Mouse (Mus musculus): ENCODE results near the gene Mbtps1. TPM values are rescaled to one million over a fixed set of nuclear protein-coding genes. Genes with fewer than 3 reads are reported as not detected.
A peak's percentile ranks its signal among the peaks of the same experiment; 100 is the strongest.

Gene Mbtps1
- total and polyA plus RNA-seq, 2 experiments from 2014 or later, result 45.5 to 68.8 TPM

GRCm38 (mm10) chr8:119568251-119568650 is 9.7 kb upstream of the Mbtps1 start:
- DNase-seq (ENCODE audit: low spot score) (no peak), ATAC-seq (ENCODE audit: low FRiP score) (no peak)
- peaks cover 44% of the 10 kb centered on the region for H3K36me3 ChIP-seq (ENCODE audit: insufficient read depth, low read length)
- no peaks in the 10 kb centered on the region for H3K27me3 ChIP-seq (ENCODE audit: insufficient read depth, low read length)
- no peak overlapping the region for H3K4me2 ChIP-seq (ENCODE audit: low read depth, low read length, poor library complexity, severe bottlenecking)
- no peak for TF ChIP-seq CTCF (IDR thresholded peaks at IDR 0.05)
- no peak overlapping the region for H3K27ac ChIP-seq (ENCODE audit: low read depth, low read length)
- H3K4me1 ChIP-seq (ENCODE audit: insufficient read depth, low read length), result peaks cover 2% of the 10 kb centered on the region; the same call in 1 of the 2 replicates
- no peaks in the 10 kb centered on the region for H3K9me3 ChIP-seq (ENCODE audit: low read length)
- WGBS, result 92% methylated on average over 9 of the region's 9 CpGs
- H3K4me3 ChIP-seq (ENCODE audit: low read depth, low read length), result no peak overlapping the region
- H3K9ac ChIP-seq (replicated peaks; ENCODE audit: low read length, poor library complexity, severe bottlenecking), result no peak overlapping the region

- DNase-seq (ENCODE audit: low spot score) (no peak), ATAC-seq (ENCODE audit: low FRiP score) (no peak)
- Histone ChIP-seq H3K4me3 (ENCODE audit: low read depth, low read length) (no peak overlapping the region), H3K4me2 (ENCODE audit: low read depth, low read length, poor library complexity, severe bottlenecking) (no peak overlapping the region), H3K9me3 (ENCODE audit: low read length) (no peaks in the 10 kb centered on the region), H3K27ac (ENCODE audit: low read depth, low read length) (no peak overlapping the region), H3K36me3 (ENCODE audit: insufficient read depth, low read length) (peaks cover 61% of the 10 kb centered on the region), H3K27me3 (ENCODE audit: insufficient read depth, low read length) (no peaks in the 10 kb centered on the region), H3K9ac (replicated peaks; ENCODE audit: low read length, poor library complexity, severe bottlenecking) (no peak overlapping the region), H3K4me1 (ENCODE audit: insufficient read depth, low read length) (no peaks in the 10 kb centered on the region)
- no peak for TF ChIP-seq CTCF (IDR thresholded peaks at IDR 0.05)
- 82% methylated on average over 11 of the region's 11 CpGs for WGBS
Measured at GRCm38 (mm10) chr8:119566367-119566766, 7.8 kb upstream of the Mbtps1 start.

DNA sequence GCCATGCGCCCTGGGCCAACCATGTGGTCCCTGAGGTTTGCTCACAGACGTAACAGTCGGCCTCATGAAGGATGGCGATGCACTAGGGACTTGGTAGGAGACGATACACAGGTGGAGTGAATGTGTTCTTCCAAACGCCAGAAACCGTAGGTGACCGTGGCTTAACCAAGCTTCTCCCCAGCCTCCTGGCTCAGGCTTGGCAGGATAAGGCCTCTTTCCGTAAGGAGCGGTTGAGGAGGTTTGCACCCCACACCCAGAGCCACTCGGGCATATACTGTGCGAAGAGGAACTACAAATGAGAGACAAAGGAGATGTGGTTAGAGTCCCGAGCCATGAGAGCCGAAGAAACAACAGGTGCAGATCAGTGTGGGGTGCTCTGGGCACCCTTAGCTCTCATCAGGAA is 5.3 kb upstream of the Mbtps1 start:
- TF ChIP-seq CTCF (IDR thresholded peaks at IDR 0.05), result no peak
- Histone ChIP-seq H3K36me3 (ENCODE audit: insufficient read depth, low read length) (peaks cover 61% of the 10 kb centered on the region), H3K9ac (replicated peaks; ENCODE audit: low read length, poor library complexity, severe bottlenecking) (no peak overlapping the region), H3K27ac (ENCODE audit: low read depth, low read length) (no peak overlapping the region), H3K27me3 (ENCODE audit: insufficient read depth, low read length) (no peaks in the 10 kb centered on the region), H3K9me3 (ENCODE audit: low read length) (no peaks in the 10 kb centered on the region), H3K4me1 (ENCODE audit: insufficient read depth, low read length) (peaks cover 4% of the 10 kb centered on the region; the same call in 1 of the 2 replicates), H3K4me2 (ENCODE audit: low read depth, low read length, poor library complexity, severe bottlenecking) (no peak overlapping the region), H3K4me3 (ENCODE audit: low read depth, low read length) (no peak overlapping the region)
- no peak for DNase-seq (ENCODE audit: low spot score)
- ATAC-seq (ENCODE audit: low FRiP score), result no peak
- 94% methylated on average over 14 of the region's 14 CpGs for WGBS

GRCm38 (mm10) chr8:119559402-119559720 is 826 bp upstream of the Mbtps1 start:
- Histone ChIP-seq H3K36me3 (ENCODE audit: insufficient read depth, low read length) (peaks cover 31% of the 10 kb centered on the region), H3K4me1 (ENCODE audit: insufficient read depth, low read length) (peaks cover 6% of the 10 kb centered on the region; the same call in 1 of the 2 replicates), H3K9me3 (ENCODE audit: low read length) (no peaks in the 10 kb centered on the region), H3K27ac (ENCODE audit: low read depth, low read length) (peak overlapping the region; percentile 80; the same call in 1 of the 2 replicates), H3K27me3 (ENCODE audit: insufficient read depth, low read length) (no peaks in the 10 kb centered on the region), H3K9ac (replicated peaks; ENCODE audit: low read length, poor library complexity, severe bottlenecking) (peak overlapping the region; percentile 62), H3K4me3 (ENCODE audit: low read depth, low read length) (peak overlapping the region; percentile 79; the same call in 1 of the 2 replicates), H3K4me2 (ENCODE audit: low read depth, low read length, poor library complexity, severe bottlenecking) (peak overlapping the region; percentile 86; the same call in 1 of the 2 replicates)
- no peak for TF ChIP-seq CTCF (IDR thresholded peaks at IDR 0.05)
- DNase-seq (ENCODE audit: low spot score) (no peak), ATAC-seq (ENCODE audit: low FRiP score) (no peak)
- 89% methylated on average over 6 of the region's 6 CpGs for WGBS

DNA sequence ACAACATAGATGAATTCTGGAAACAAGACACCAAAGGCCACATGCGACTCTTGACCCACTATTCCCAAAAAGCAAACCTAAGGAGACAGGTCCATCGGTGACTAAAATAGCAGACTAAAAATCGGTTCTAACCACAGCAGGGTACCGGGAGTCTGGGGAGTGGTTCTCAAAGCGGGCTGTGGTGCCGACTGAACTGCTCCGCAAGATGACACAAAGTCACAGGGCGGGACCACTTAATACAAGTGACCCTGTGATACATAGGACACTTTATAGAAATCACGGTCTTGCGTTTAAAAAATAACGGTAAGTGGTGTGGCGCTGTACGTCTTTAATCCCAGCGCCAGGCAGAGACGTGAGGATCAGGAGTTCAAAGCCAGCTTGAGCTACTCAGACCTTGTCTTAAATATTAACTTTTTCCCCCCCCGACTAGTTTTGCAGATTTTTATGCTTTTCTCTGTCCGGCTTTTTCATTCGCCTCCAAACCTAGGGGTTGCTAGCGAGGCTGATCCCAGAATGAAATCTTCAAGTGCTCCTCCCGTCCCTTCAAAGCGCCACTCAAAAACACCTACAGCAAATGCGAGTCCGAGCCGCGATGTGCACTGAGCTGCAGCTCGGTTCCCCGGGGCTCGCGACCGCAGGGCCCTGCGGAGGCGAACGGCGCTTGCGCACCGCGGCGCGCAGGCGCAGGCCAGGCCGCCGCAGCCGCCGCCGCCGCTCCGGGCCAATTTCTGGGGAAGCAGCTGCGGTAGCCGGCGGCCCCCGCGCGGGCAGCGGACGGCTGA is 523 bp downstream of the Mbtps1 start:
- no peak for TF ChIP-seq CTCF (IDR thresholded peaks at IDR 0.05)
- Histone ChIP-seq H3K27ac (ENCODE audit: low read depth, low read length) (peak overlapping the region; percentile 93), H3K4me1 (ENCODE audit: insufficient read depth, low read length) (peaks cover 6% of the 10 kb centered on the region; the same call in 1 of the 2 replicates), H3K4me3 (ENCODE audit: low read depth, low read length) (peak overlapping the region; percentile 79), H3K9me3 (ENCODE audit: low read length) (no peaks in the 10 kb centered on the region), H3K4me2 (ENCODE audit: low read depth, low read length, poor library complexity, severe bottlenecking) (peak overlapping the region; percentile 86), H3K27me3 (ENCODE audit: insufficient read depth, low read length) (no peaks in the 10 kb centered on the region), H3K9ac (replicated peaks; ENCODE audit: low read length, poor library complexity, severe bottlenecking) (peak overlapping the region; percentile 78), H3K36me3 (ENCODE audit: insufficient read depth, low read length) (peaks cover 18% of the 10 kb centered on the region)
- peak; percentile 80 for DNase-seq (ENCODE audit: low spot score)
- WGBS, result 1% methylated on average over 51 of the region's 55 CpGs
- peak; percentile 91 for ATAC-seq (ENCODE audit: low FRiP score)

DNA sequence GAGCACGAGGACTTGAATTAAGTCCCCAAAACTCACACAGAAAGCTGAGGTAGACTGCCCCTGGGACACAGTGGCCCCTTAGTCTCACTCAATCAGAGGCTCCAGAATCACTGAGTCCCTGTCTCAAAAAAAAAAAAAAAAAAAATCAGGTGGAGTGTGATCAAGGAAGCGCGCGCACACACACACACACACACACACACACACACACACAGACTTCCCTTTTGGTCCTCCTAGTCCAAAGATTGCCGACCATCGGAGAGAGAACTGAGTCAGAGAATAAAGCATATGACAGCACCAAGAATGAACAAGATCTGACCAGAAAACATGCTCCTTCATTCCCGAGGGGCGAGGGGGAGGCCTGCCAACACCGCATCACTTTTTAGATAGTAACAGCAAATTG is 1.4 kb downstream of the Mbtps1 start:
- 78% methylated on average over 9 of the region's 9 CpGs for WGBS
- ATAC-seq (ENCODE audit: low FRiP score), result no peak
- Histone ChIP-seq H3K36me3 (ENCODE audit: insufficient read depth, low read length) (peaks cover 9% of the 10 kb centered on the region), H3K9ac (replicated peaks; ENCODE audit: low read length, poor library complexity, severe bottlenecking) (peak overlapping the region; percentile 78; the same call in 1 of the 2 replicates), H3K4me3 (ENCODE audit: low read depth, low read length) (peak overlapping the region; percentile 79), H3K4me2 (ENCODE audit: low read depth, low read length, poor library complexity, severe bottlenecking) (peak overlapping the region; percentile 86), H3K4me1 (ENCODE audit: insufficient read depth, low read length) (peaks cover 6% of the 10 kb centered on the region; the same call in 1 of the 2 replicates), H3K9me3 (ENCODE audit: low read length) (no peaks in the 10 kb centered on the region), H3K27ac (ENCODE audit: low read depth, low read length) (no peak overlapping the region), H3K27me3 (ENCODE audit: insufficient read depth, low read length) (no peaks in the 10 kb centered on the region)
- no peak for TF ChIP-seq CTCF (IDR thresholded peaks at IDR 0.05)
- no peak for DNase-seq (ENCODE audit: low spot score)

Data from midbrain, postnatal 0 days (tissue).